Mouse (Mus musculus): ENCODE results near the gene Galk1.

Gene Galk1

DNA sequence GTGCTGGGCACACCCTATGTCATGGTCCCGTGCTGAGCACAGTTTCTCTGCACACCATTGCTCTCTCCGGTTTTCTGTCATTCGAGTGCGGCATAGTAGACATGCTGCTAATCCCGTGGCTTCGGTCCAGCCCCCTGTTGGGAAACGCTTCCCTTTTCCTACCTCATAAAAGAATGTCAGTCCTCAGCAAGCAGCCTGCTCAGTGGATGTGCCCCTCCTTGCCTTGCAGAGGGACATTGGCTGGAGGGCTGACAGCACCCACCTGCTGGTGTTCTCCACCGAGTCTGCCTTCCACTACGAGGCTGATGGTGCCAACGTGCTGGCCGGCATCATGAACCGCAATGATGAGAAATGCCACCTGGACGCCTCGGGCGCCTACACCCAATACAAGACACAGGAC lies 30.0 kb downstream of the Galk1 start:
- DNase-seq (ENCODE audit: low spot score) = no peak

DNA sequence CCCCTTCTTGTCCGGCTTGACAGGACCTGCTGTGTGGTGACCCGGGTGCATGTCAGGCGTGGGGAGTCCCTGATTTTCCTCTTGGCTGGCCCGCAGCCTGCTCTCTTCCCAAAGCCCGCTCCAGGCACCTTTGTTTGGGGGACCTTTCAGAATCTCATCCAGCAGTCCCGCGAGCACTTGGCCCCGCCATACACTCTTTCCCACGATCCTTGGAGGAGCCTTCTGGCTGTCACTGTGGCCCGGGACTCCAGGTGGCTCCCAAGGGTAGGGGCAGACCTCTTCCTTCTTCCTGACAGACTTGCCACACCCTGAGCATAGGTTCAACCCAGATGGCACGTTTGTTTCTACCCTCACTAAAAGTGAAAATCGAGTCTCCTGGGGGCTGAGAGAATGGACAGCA lies 37.0 kb downstream of the Galk1 start:
- no peak for DNase-seq (ENCODE audit: low spot score)

GRCm38 (mm10) chr11:115975083-115975420 lies 37.5 kb downstream of the Galk1 start:
- no peak for DNase-seq (ENCODE audit: low spot score)

GRCm38 (mm10) chr11:115974309-115975082 lies 38.0 kb downstream of the Galk1 start, which contains the start of gene Itgb4:
TSS of gene Itgb4 (plus strand) at chr11:115974709.
- DNase-seq (ENCODE audit: low spot score) = no peak

GRCm38 (mm10) chr11:115971016-115971415 lies 41.5 kb downstream of the Galk1 start:
- no peak for DNase-seq (ENCODE audit: low spot score)

- no peak for DNase-seq (ENCODE audit: low spot score)
Observed at GRCm38 (mm10) chr11:115970006-115970673, 42.4 kb downstream of the Galk1 start.

GRCm38 (mm10) chr11:115968731-115969405 lies 43.7 kb downstream of the Galk1 start:
- DNase-seq (ENCODE audit: low spot score) = no peak

- DNase-seq (ENCODE audit: low spot score) = peak; percentile 65
Observed at GRCm38 (mm10) chr11:115964977-115965604, 47.4 kb downstream of the Galk1 start.

DNA sequence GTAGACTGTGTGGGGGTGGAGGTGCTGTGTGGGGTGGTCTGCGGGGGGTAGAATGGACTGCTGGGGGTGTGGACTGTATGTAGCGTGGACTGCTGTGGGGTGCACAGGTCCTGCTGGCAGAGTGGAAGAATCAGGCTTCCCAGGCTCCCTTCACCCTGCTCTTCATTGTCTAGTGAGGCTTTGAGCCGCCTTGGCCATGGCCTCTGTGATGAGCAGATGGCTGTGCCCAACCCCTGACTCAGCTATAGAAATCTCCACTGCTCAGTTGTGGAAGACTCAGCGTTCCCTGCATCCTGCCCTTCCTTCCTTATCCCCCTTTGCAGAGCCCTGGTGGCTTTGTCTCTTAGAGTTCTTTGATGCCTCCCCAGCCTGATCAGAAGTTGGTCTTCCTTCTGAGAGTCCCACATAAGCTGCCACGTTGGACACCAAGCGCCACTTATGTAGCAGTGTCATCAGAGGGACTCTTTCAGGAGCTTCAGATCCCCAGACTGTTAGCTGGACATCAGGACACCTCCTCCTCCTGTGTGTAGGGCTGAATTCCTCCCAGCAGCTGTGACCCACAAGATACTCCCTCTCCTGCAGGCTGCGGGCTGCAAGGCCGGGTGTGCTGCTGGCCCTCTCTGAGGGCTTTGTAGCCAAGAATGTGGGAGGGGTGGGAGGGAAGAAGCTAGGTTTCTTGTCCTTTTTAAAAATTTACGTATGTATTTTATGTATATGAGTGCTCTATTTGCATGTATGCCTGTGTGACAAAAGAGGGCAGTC lies 49.7 kb downstream of the Galk1 start:
- no peak for DNase-seq (ENCODE audit: low spot score)

DNA sequence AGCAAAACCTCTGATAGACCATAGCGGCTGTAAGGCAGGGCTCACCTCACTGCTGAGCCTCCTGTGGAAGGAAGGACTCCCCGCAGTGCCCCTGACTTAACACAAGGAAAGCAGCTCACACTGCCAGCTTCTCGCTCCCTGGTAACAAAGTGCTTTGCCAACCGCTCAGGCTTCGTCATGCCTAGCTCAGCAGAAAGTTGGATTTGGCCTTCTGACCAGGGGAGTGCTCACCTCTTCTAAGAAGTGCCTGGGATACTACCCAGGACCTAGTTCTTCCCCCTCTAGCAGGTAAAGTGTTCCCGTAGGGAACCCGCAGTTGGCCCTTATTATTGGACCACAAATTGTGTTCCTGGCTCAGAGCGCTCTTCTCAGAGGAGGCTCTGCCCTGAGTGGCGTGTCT lies 53.5 kb downstream of the Galk1 start:
- DNase-seq (ENCODE audit: low spot score) = no peak

Data from testis, postnatal 10 days (tissue).